Mouse (Mus musculus): Measurements from ENCODE around the gene Srl. TPM values are rescaled to one million over a fixed set of nuclear protein-coding genes. Genes with fewer than 3 reads are reported as not detected.

The Srl gene
- total and polyA plus RNA-seq, 3 experiments: 14.6 to 15.3 TPM; not detected in 1

DNA sequence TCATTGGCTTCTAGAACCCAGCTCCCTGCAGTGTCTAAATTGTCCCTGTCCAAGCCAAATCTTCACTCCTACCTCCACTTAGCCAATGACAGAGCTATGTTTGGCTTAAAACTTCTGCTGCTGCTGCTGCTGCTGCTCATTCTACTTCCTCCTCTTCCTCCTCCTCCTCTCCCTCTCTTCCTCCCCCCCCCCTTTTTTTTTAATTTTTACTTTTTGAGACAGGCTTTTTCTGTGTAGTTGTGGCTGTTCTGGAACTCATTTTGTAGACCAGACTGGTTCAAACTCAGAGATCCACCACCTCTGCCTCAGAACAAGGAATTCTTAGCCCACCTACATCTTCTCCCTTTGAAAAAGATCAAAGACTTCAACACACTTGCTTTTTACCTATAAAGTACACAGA is 39.0 kb downstream of the Srl start:
- H3K9ac ChIP-seq (ENCODE audit: control insufficient read depth, low read depth, low read length, poor library complexity, severe bottlenecking): no peak overlapping the region
- no peak for DNase-seq (ENCODE audit: low read depth, low spot score)
- TF ChIP-seq TBP (IDR thresholded peaks at IDR 0.05; ENCODE audit: low read depth, low read length): no peak
- TF ChIP-seq ZKSCAN1 (IDR thresholded peaks at IDR 0.05; ENCODE audit: low read depth, low read length): no peak
- TF ChIP-seq GATA1 (IDR thresholded peaks at IDR 0.05; ENCODE audit: low read depth, low read length): no peak
- no peak for TF ChIP-seq NRF1 (IDR thresholded peaks at IDR 0.05; ENCODE audit: insufficient read depth, low read depth, low read length, poor library complexity, severe bottlenecking)
- TF ChIP-seq MYB (IDR thresholded peaks at IDR 0.05; ENCODE audit: low read depth, low read length): no peak
- no peak for TF ChIP-seq GABPA (IDR thresholded peaks at IDR 0.05; ENCODE audit: low read depth, low read length)
- TF ChIP-seq UBTF (IDR thresholded peaks at IDR 0.05; ENCODE audit: borderline replicate concordance, insufficient read depth, low read depth, low read length): no peak
- TF ChIP-seq ELF1 (IDR thresholded peaks at IDR 0.05; ENCODE audit: low read depth, low read length): no peak
- no peak for TF ChIP-seq POLR2AphosphoS2 (IDR thresholded peaks at IDR 0.05; ENCODE audit: low read length)
- no peak for TF ChIP-seq USF1 (IDR thresholded peaks at IDR 0.05; ENCODE audit: low read depth, low read length)
- no peak for TF ChIP-seq ETS1 (IDR thresholded peaks at IDR 0.05; ENCODE audit: low read depth, low read length)
- no peak for TF ChIP-seq MAFK (IDR thresholded peaks at IDR 0.05; ENCODE audit: borderline replicate concordance, low read depth, low read length)
- no peak for TF ChIP-seq MEF2A (IDR thresholded peaks at IDR 0.05; ENCODE audit: extremely low read depth, insufficient replicate concordance, low read depth, low read length, poor library complexity, severe bottlenecking)
- TF ChIP-seq KAT2A (conservative IDR thresholded peaks at IDR 0.05; ENCODE audit: low read depth, low read length): no peak

DNA sequence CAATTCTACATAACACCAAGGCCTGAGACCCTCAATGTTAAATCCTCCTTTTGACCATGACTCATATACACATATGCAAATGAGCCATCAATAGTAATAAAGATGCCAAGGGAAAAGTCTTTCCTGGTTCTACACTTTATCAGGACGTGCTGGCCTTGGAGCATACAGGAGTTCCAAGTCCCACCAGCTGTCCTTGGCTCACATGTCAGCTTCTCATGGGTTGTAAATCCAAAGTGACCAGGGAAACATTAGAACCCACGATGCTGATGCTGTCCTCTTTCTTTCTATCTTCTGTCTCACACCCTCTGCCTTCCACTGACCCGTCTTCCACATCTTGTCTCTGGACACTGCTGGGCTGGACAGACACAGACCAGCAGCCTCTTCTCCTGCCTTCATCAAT is 39.9 kb downstream of the Srl start:
- Histone ChIP-seq H3K36me3 (ENCODE audit: control insufficient read depth in 1 of 2, insufficient read depth in 2 of 2, low read length in 2 of 2) (no peaks in the 10 kb centered on the region), H3K9ac (ENCODE audit: control insufficient read depth, low read depth, low read length, poor library complexity, severe bottlenecking) (no peak overlapping the region), H3K4me3 (ENCODE audit: control insufficient read depth in 1 of 2, insufficient read depth in 1 of 2, low read depth in 2 of 2, low read length in 2 of 2) (no peak overlapping the region), H3K27me3 (ENCODE audit: control insufficient read depth in 1 of 2, insufficient read depth in 2 of 2, low read length in 2 of 2) (no peaks in the 10 kb centered on the region), H3K79me2 (ENCODE audit: control insufficient read depth, insufficient read depth, low read length, poor library complexity) (no peaks in the 10 kb centered on the region), H3K9me3 (replicated peaks; ENCODE audit: insufficient read depth, low read length) (no peaks in the 10 kb centered on the region), H3K27ac (ENCODE audit: control insufficient read depth, low read depth, low read length) (no peak overlapping the region), H3K4me1 (ENCODE audit: control insufficient read depth in 1 of 2, insufficient read depth in 2 of 2, low read length in 2 of 2) (no peaks in the 10 kb centered on the region)
- no peak for DNase-seq (ENCODE audit: low read depth, low spot score)
- TF ChIP-seq POLR2A (IDR thresholded peaks at IDR 0.05; ENCODE audit: control insufficient read depth in 1 of 2, insufficient read depth in 1 of 2, low read depth in 1 of 2, low read length in 2 of 2, poor library complexity in 1 of 2): no peak
- no peak for TF ChIP-seq USF1 (IDR thresholded peaks at IDR 0.05; ENCODE audit: low read depth, low read length)
- TF ChIP-seq NRF1 (IDR thresholded peaks at IDR 0.05; ENCODE audit: insufficient read depth, low read depth, low read length, poor library complexity, severe bottlenecking): no peak
- no peak for TF ChIP-seq CHD2 (IDR thresholded peaks at IDR 0.05; ENCODE audit: low read length)
- no peak for TF ChIP-seq BHLHE40 (IDR thresholded peaks at IDR 0.05; ENCODE audit: borderline replicate concordance, low read depth, low read length)
- TF ChIP-seq ELF1 (IDR thresholded peaks at IDR 0.05; ENCODE audit: low read depth, low read length): no peak
- TF ChIP-seq MYC (IDR thresholded peaks at IDR 0.05; ENCODE audit: low read depth, low read length): no peak
- TF ChIP-seq ZMIZ1 (IDR thresholded peaks at IDR 0.05; ENCODE audit: low read depth, low read length): no peak

More for the DNA sequence above, 39.0 kb downstream of the Srl start:
- H3K4me1 ChIP-seq (ENCODE audit: control insufficient read depth in 1 of 2, insufficient read depth in 2 of 2, low read length in 2 of 2): no peaks in the 10 kb centered on the region
- H3K27ac ChIP-seq (ENCODE audit: control insufficient read depth, low read depth, low read length): no peak overlapping the region
- H3K79me2 ChIP-seq (ENCODE audit: control insufficient read depth, insufficient read depth, low read length, poor library complexity): no peaks in the 10 kb centered on the region
- no peaks in the 10 kb centered on the region for H3K36me3 ChIP-seq (ENCODE audit: control insufficient read depth in 1 of 2, insufficient read depth in 2 of 2, low read length in 2 of 2)
- no peaks in the 10 kb centered on the region for H3K9me3 ChIP-seq (replicated peaks; ENCODE audit: insufficient read depth, low read length)
- H3K4me3 ChIP-seq (ENCODE audit: control insufficient read depth in 1 of 2, insufficient read depth in 1 of 2, low read depth in 2 of 2, low read length in 2 of 2): no peak overlapping the region
- no peaks in the 10 kb centered on the region for H3K27me3 ChIP-seq (ENCODE audit: control insufficient read depth in 1 of 2, insufficient read depth in 2 of 2, low read length in 2 of 2)

Data from MEL (cell line).